ENCODE assay signal across 31 mouse cellular contexts in genomic region chr7:47034785-47035384, GRCm38 (mm10). TPM values are rescaled to one million over a fixed set of nuclear protein-coding genes. Genes with fewer than 3 reads are reported as not detected.
DNase-seq lines count a peak whose midpoint lies in the region; ATAC-seq and TF ChIP-seq lines count a peak whose summit lies in the region.
"Had no signal": no experiment of that assay in that cellular context is flagged by ENCODE, and none has a peak within 500 bp of the region (broad histone marks: within the 10 kb centered on the region; RNA-seq: fewer than 3 reads in every experiment).

No protein-coding gene starts in this region.

- H3K79me2 ChIP-seq in macrophage (ENCODE audit: inconsistent target) = no peaks in the 10 kb centered on the region

- H3K9ac ChIP-seq in kidney, postnatal 0 days (ENCODE audit: low read depth, low read length) = no peak overlapping the region
- H3K9ac ChIP-seq in kidney, embryonic 15.5 days = no peak overlapping the region
- H3K9ac ChIP-seq: embryonic facial prominence, embryonic 15.5 days; heart, embryonic 13.5 days; hindbrain, embryonic 15.5 days had no signal

- no peaks in the 10 kb centered on the region for H3K4me1 ChIP-seq in kidney, postnatal 0 days (replicated peaks; ENCODE audit: insufficient read depth, low read length)
- H3K4me1 ChIP-seq in kidney, embryonic 15.5 days = no peaks in the 10 kb centered on the region
- H3K4me1 ChIP-seq in bone marrow macrophage, adult 2 months (ENCODE audit: control insufficient read depth, insufficient read depth, low read length) = peaks cover 21% of the 10 kb centered on the region
- no peaks in the 10 kb centered on the region for H3K4me1 ChIP-seq in lung, adult 2 months (ENCODE audit: control insufficient read depth, insufficient read depth, low read length)
- H3K4me1 ChIP-seq: forebrain, embryonic 10.5 days; heart, embryonic 13.5 days; hindbrain, embryonic 15.5 days had no signal

- intact Hi-C loops in left cerebral cortex, postnatal 10 days (cut with DNase I) = no loop called here

- no peak overlapping the region for H3K27ac ChIP-seq in kidney, postnatal 0 days
- H3K27ac ChIP-seq in kidney, embryonic 15.5 days = no peak overlapping the region
- peak overlapping the region; percentile 43; the same call in 1 of the 2 replicates for H3K27ac ChIP-seq in bone marrow macrophage, adult 2 months (ENCODE audit: insufficient read depth, low read depth, low read length)
- H3K27ac ChIP-seq in macrophage = peak overlapping the region; percentile 34
- H3K27ac ChIP-seq: embryonic facial prominence, embryonic 15.5 days; forebrain, embryonic 10.5 days; gastrocnemius, adult 2 months; heart, embryonic 13.5 days; hindbrain, embryonic 15.5 days had no signal

- no peak overlapping the region for H3K4me3 ChIP-seq in kidney, postnatal 0 days (replicated peaks; ENCODE audit: low read depth, low read length)
- H3K4me3 ChIP-seq in kidney, embryonic 15.5 days (replicated peaks) = no peak overlapping the region
- H3K4me3 ChIP-seq in bone marrow macrophage, adult 2 months (ENCODE audit: insufficient read depth, low read length) = no peak overlapping the region
- H3K4me3 ChIP-seq in macrophage (ENCODE audit: inconsistent target) = no peak overlapping the region
- H3K4me3 ChIP-seq in lung, adult 2 months (replicated peaks; ENCODE audit: extremely low read depth, low read depth, low read length) = no peak overlapping the region
- H3K4me3 ChIP-seq: embryonic facial prominence, embryonic 15.5 days; erythroblast, embryonic 14.5 days; forebrain, embryonic 10.5 days; gastrocnemius, adult 2 months; heart, embryonic 13.5 days; hindbrain, embryonic 15.5 days had no signal

- no peaks in the 10 kb centered on the region for H3K9me3 ChIP-seq in kidney, postnatal 0 days (replicated peaks; ENCODE audit: low read length)
- no peaks in the 10 kb centered on the region for H3K9me3 ChIP-seq in kidney, embryonic 15.5 days (replicated peaks)
- H3K9me3 ChIP-seq: embryonic facial prominence, embryonic 15.5 days; forebrain, embryonic 10.5 days; G1E; heart, embryonic 13.5 days; hindbrain, embryonic 15.5 days had no signal

- ATAC-seq in kidney, postnatal 0 days (replicated peaks; ENCODE audit: low FRiP score, low read depth) = 0 out of 2 replicates have a peak, but pooled peaks have one; percentile 43
- ATAC-seq in kidney, embryonic 15.5 days (replicated peaks; ENCODE audit: low FRiP score) = no peak
- ATAC-seq: CD4-positive, CD25-positive, alpha-beta regulatory T cell, adult 4 months; forebrain, embryonic 14.5 days had no signal

- no peak for TF ChIP-seq POLR2A in bone marrow macrophage, adult 2 months (IDR thresholded peaks at IDR 0.05; ENCODE audit: borderline replicate concordance, low read depth, low read length)
- no peak for TF ChIP-seq POLR2A in lung, adult 2 months (IDR thresholded peaks at IDR 0.05; ENCODE audit: borderline replicate concordance, extremely low read depth, low read depth, low read length)

- no peaks in the 10 kb centered on the region for H3K27me3 ChIP-seq in kidney, postnatal 0 days (ENCODE audit: insufficient read depth, low read length)
- H3K27me3 ChIP-seq in kidney, embryonic 15.5 days = no peaks in the 10 kb centered on the region
- H3K27me3 ChIP-seq: embryonic facial prominence, embryonic 15.5 days; heart, embryonic 13.5 days; hindbrain, embryonic 15.5 days had no signal

- 64% methylated on average over 4 of the region's 4 CpGs for WGBS in kidney, postnatal 0 days
- 60% methylated on average over 4 of the region's 4 CpGs for WGBS in kidney, embryonic 15.5 days
- WGBS in macrophage (ENCODE audit: missing documents) = 50% methylated on average over 4 of the region's 4 CpGs
- WGBS in lung, adult 2 months = 77% methylated on average over 4 of the region's 4 CpGs

- no peak overlapping the region for H3K4me2 ChIP-seq in kidney, postnatal 0 days (ENCODE audit: low read length)
- no peak overlapping the region for H3K4me2 ChIP-seq in kidney, embryonic 15.5 days
- H3K4me2 ChIP-seq: embryonic facial prominence, embryonic 15.5 days; heart, embryonic 13.5 days; hindbrain, embryonic 15.5 days had no signal

- H3K36me3 ChIP-seq in kidney, postnatal 0 days (ENCODE audit: insufficient read depth, low read length) = no peaks in the 10 kb centered on the region
- no peaks in the 10 kb centered on the region for H3K36me3 ChIP-seq in kidney, embryonic 15.5 days
- H3K36me3 ChIP-seq in macrophage (ENCODE audit: inconsistent target) = no peaks in the 10 kb centered on the region
- H3K36me3 ChIP-seq: embryonic facial prominence, embryonic 15.5 days; forebrain, embryonic 10.5 days; G1E; heart, embryonic 13.5 days; hindbrain, embryonic 15.5 days had no signal

- DNase-seq in kidney, postnatal 0 days (ENCODE audit: low spot score) = peak; percentile 50
- peak; percentile 27 for DNase-seq in skeletal muscle tissue, adult 2 months (ENCODE audit: low read depth, low spot score)
- DNase-seq in left cerebral cortex, postnatal 10 days (ENCODE audit: extremely low spot score in 1 of 2, low spot score in 2 of 2) = no peak
- DNase-seq in lung, adult 2 months = no peak
- DNase-seq: adrenal gland, adult 8-10 months; adrenal gland, postnatal 36 days; B cell, adult 2 months; cerebellum, adult 11 months; cerebellum, adult 8-10 months; cerebellum, postnatal 14 days; embryo, embryonic 11 days; gastrocnemius, postnatal 25 days; heart, postnatal 36 days had no signal

- no peak for TF ChIP-seq CTCF in kidney, postnatal 0 days (IDR thresholded peaks at IDR 0.05; ENCODE audit: low read depth)
- TF ChIP-seq CTCF in bone marrow macrophage, adult 2 months (IDR thresholded peaks at IDR 0.05; ENCODE audit: low read depth, low read length) = no peak
- no peak for TF ChIP-seq CTCF in lung, adult 2 months (IDR thresholded peaks at IDR 0.05; ENCODE audit: insufficient read depth, low read length)

RNA-seq across cellular contexts. Expression of gene Tmem86a, which starts 15.5 kb away (rescaled TPM):
- polyA plus RNA-seq in kidney, postnatal 0 days (2015; fragmentation: Nextera tagmentation; extraction: Ambion mirVana) = 42.1 and 43.6 TPM in 2 replicates
- polyA plus RNA-seq in kidney, embryonic 15.5 days (2015; fragmentation: Nextera tagmentation; extraction: Ambion mirVana) = 28.1 and 30.2 TPM in 2 replicates
- 100 and 103 TPM in 2 replicates for polyA plus RNA-seq in bone marrow macrophage, adult 2 months (2012; ENCODE audit: insufficient read depth, insufficient read length, missing spikeins)
- total RNA-seq in macrophage (2018; cell fraction: chromatin; rRNA removed) = 10 to 100 TPM in 15 of 26 experiments, 1 to 10 TPM in 11; 1.0 to 51.2 (median 11.9) TPM
- 100 to 1,000 TPM in 22 of 26 experiments, 10 to 100 TPM in 4; 59.2 to 274 (median 187) TPM for total RNA-seq in macrophage (2018; cell fraction: cytosol; rRNA removed)
- 100 to 1,000 TPM in 11 of 26 experiments, 10 to 100 TPM in 14, 1 to 10 TPM in 1; 7.5 to 190 (median 90.8) TPM for total RNA-seq in macrophage (2018; cell fraction: nucleus; rRNA removed)
- polyA plus RNA-seq in macrophage (2018) = 125 to 195 TPM (median 135 TPM) in 3 replicates
- total RNA-seq in left cerebral cortex, postnatal 10 days (2021) = 10 to 100 TPM; 14.4 to 16.8 TPM
- polyA plus RNA-seq in lung, adult 2 months (2012; rRNA removed) = 28.2 and 32.8 TPM in 2 replicates

RNA-seq across cellular contexts. Expression of gene Spty2d1, which starts 26.7 kb away (rescaled TPM):
- 13.7 and 15.9 TPM in 2 replicates for polyA plus RNA-seq in kidney, postnatal 0 days (2015; fragmentation: Nextera tagmentation; extraction: Ambion mirVana)
- 18.8 and 19.4 TPM in 2 replicates for polyA plus RNA-seq in kidney, embryonic 15.5 days (2015; fragmentation: Nextera tagmentation; extraction: Ambion mirVana)
- 12.6 and 14.8 TPM in 2 replicates for polyA plus RNA-seq in bone marrow macrophage, adult 2 months (2012; ENCODE audit: insufficient read depth, insufficient read length, missing spikeins)
- 100 to 1,000 TPM in 1 of 26 experiments, 10 to 100 TPM in 25; 22.0 to 116 (median 41.8) TPM for total RNA-seq in macrophage (2018; cell fraction: chromatin; rRNA removed)
- total RNA-seq in macrophage (2018; cell fraction: cytosol; rRNA removed) = 10 to 100 TPM; 22.3 to 51.1 (median 30.6) TPM
- 10 to 100 TPM; 29.4 to 62.6 (median 40.1) TPM for total RNA-seq in macrophage (2018; cell fraction: nucleus; rRNA removed)
- polyA plus RNA-seq in macrophage (2018) = 14.1 to 25.5 TPM (median 17.6 TPM) in 3 replicates
- 1 to 10 TPM; 8.9 to 9.5 TPM for total RNA-seq in left cerebral cortex, postnatal 10 days (2021)
- 5.2 and 5.6 TPM in 2 replicates for polyA plus RNA-seq in lung, adult 2 months (2012; rRNA removed)

RNA-seq across cellular contexts. Expression of gene Gm9999, which starts 51.5 kb away (rescaled TPM):
- not detected in 2 replicates for polyA plus RNA-seq in kidney, postnatal 0 days (2015; fragmentation: Nextera tagmentation; extraction: Ambion mirVana)
- not detected in 2 replicates for polyA plus RNA-seq in kidney, embryonic 15.5 days (2015; fragmentation: Nextera tagmentation; extraction: Ambion mirVana)
- polyA plus RNA-seq in bone marrow macrophage, adult 2 months (2012; ENCODE audit: insufficient read depth, insufficient read length, missing spikeins) = not detected in 2 replicates
- total RNA-seq in macrophage (2018; cell fraction: chromatin; rRNA removed) = not detected
- total RNA-seq in macrophage (2018; cell fraction: cytosol; rRNA removed) = not detected
- total RNA-seq in macrophage (2018; cell fraction: nucleus; rRNA removed) = not detected
- not detected in 3 replicates for polyA plus RNA-seq in macrophage (2018)
- total RNA-seq in left cerebral cortex, postnatal 10 days (2021) = not detected
- not detected in 2 replicates for polyA plus RNA-seq in lung, adult 2 months (2012; rRNA removed)
- total RNA-seq: adrenal gland, adult 8-10 months; adrenal gland, postnatal 36 days; common myeloid progenitor, adult 5-6 weeks; gastrocnemius, adult 2 months; gastrocnemius, postnatal 25 days; heart, adult 8-10 months; heart, postnatal 36 days had no signal
- polyA plus RNA-seq: brain, embryonic 14.5 days; CD4-positive, CD25-positive, alpha-beta regulatory T cell, adult 4 months; embryonic facial prominence, embryonic 11.5 days; embryonic facial prominence, embryonic 15.5 days; erythroblast, embryonic 14.5 days; forebrain, embryonic 10.5 days; forebrain, embryonic 14.5 days; G1E; heart, embryonic 13.5 days; heart, postnatal 0 days; hindbrain, embryonic 11.5 days; hindbrain, embryonic 15.5 days had no signal

Comparison
In these comparisons a context has a peak if more than half of its experiments do, and no peak if none do; other contexts are left out.
1. DNase-seq: peak in kidney, postnatal 0 days (single experiment) and skeletal muscle tissue, adult 2 months (single experiment); none in left cerebral cortex, postnatal 10 days (0 of 2) and lung, adult 2 months (single experiment).
2. H3K27ac ChIP-seq: peak in bone marrow macrophage, adult 2 months (single experiment) and macrophage (single experiment); none in kidney, postnatal 0 days (single experiment) and kidney, embryonic 15.5 days (single experiment).